Comparison of ENCODE assay signal across 1 mouse cellular context in the genomic region with DNA sequence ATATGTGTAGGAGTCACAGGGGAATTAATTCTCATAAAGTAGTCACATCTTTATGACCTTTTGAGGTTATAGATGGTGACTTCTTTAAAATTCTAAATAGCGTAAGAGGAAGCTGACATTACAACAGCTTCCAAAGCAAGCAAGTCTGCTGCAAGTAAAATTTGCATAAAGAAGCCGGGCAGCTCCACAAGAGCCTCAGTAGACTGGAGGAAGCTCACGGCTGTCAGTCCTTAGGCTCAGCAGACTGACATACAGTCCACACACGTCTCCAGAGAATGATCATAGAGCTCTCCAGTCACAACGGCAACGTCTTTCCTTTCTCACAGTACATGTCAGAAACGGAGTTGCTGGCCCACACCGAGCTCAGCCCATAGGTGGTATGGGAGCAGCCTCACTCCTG.
TF ChIP-seq lines count a peak whose summit lies in the region.

No protein-coding gene starts in this region.

TF ChIP-seq in CH12.LX, 34 proteins besides CTCF, POLR2A, EP300 and RAD21:
- TF ChIP-seq GABPA (IDR thresholded peaks at IDR 0.05; ENCODE audit: insufficient replicate concordance, low read depth, low read length) (no peak), BHLHE40 (IDR thresholded peaks at IDR 0.05; ENCODE audit: low read depth, low read length) (peak; percentile 35; the same call in 1 of the 2 replicates), MXI1 (IDR thresholded peaks at IDR 0.05; ENCODE audit: low read depth, low read length) (0 out of 2 replicates have a peak, but pooled peaks have one; percentile 33), SIN3A (IDR thresholded peaks at IDR 0.05; ENCODE audit: low read length) (peak; percentile 31; the same call in 1 of the 2 replicates), TBP (conservative IDR thresholded peaks at IDR 0.05; ENCODE audit: low read depth, low read length) (peak; percentile 65; the same call in 1 of the 2 replicates), ZMIZ1 (IDR thresholded peaks at IDR 0.05; ENCODE audit: low read depth, low read length) (peak; percentile 48; the same call in 1 of the 2 replicates), NELFE (IDR thresholded peaks at IDR 0.05; ENCODE audit: low read depth, low read length) (0 out of 2 replicates have a peak, but pooled peaks have one; percentile 32), ETS1 (conservative IDR thresholded peaks at IDR 0.05; ENCODE audit: low read depth, low read length) (peak; percentile 34; the same call in 1 of the 2 replicates), KAT2A (IDR thresholded peaks at IDR 0.05; ENCODE audit: insufficient replicate concordance, low read length) (no peak), MEF2A (IDR thresholded peaks at IDR 0.05; ENCODE audit: borderline replicate concordance, low read depth, low read length) (no peak)
TF ChIP-seq in CH12.LX: peak in this region for 7.
